Comparison of ENCODE assay signal across 13 mouse cellular contexts in the genomic region with DNA sequence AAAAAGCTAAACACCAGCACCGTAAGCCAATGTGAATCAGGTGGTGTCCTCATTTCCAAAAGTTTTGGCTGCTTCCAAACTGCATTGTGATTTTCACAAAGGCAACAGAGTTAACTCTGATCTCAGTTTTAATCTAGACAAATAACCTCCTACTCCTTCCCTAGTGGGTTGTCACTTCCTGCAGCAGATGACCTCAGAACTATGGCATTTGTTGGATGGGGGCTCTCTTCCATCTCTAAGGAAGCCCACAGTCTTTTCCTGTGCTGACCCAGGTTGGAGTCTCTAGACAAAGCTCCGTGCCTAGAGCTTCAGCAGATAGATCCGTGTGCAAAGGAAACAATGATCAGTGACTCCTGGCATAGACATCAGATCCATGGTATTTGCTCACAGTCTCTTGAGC. TPM values are rescaled to one million over a fixed set of nuclear protein-coding genes. Genes with fewer than 3 reads are reported as not detected.
DNase-seq lines count a peak whose midpoint lies in the region; ATAC-seq lines count a peak whose summit lies in the region.
"Had no signal": no experiment of that assay in that cellular context is flagged by ENCODE, and none has a peak within 500 bp of the region (broad histone marks: within the 10 kb centered on the region; RNA-seq: fewer than 3 reads in every experiment).

No protein-coding gene starts in this region.

- peak; percentile 19 for DNase-seq in lung, postnatal 10 days
- no peak for DNase-seq in lung, postnatal 4 days
- DNase-seq in heart, adult 9 months (ENCODE audit: low spot score in 2 of 2) = peak; percentile 32 to 69
- DNase-seq in induced T-regulatory cell, adult 2 months (ENCODE audit: low read depth) = peak; percentile 9
- no peak for DNase-seq in frontal cortex, postnatal 25 days (ENCODE audit: low spot score in 2 of 2)
- no peak for DNase-seq in layer of hippocampus, adult 9-11 months
- DNase-seq: cerebellum, adult 9-11 months; gastrocnemius, postnatal 25 days; kidney, adult 9 months; right cerebral cortex, postnatal 25 days had no signal

- ATAC-seq in megakaryocyte-erythroid progenitor cell, adult 5-6 weeks (replicated peaks; ENCODE audit: low FRiP score, low TSS enrichment, poor library complexity, severe bottlenecking) = no peak
- ATAC-seq: midbrain, embryonic 13.5 days; Patski had no signal

RNA-seq across cellular contexts. Expression of a gene that starts 31.1 kb away (rescaled TPM):
- 19.5 and 26.8 TPM in 2 replicates for total RNA-seq in megakaryocyte-erythroid progenitor cell, adult 5-6 weeks (2014; fragmentation: Nextera tagmentation)
- total RNA-seq in megakaryocyte-erythroid progenitor cell, adult 5-6 weeks (2017) = 20.2 and 32.8 TPM in 2 replicates

Comparison
In these comparisons a context has a peak if more than half of its experiments do, and no peak if none do; other contexts are left out.
1. DNase-seq: peak in lung, postnatal 10 days (single experiment), heart, adult 9 months (2 of 2) and induced T-regulatory cell, adult 2 months (single experiment); none in lung, postnatal 4 days (0 of 2), frontal cortex, postnatal 25 days (0 of 2) and layer of hippocampus, adult 9-11 months (single experiment).